Mouse (Mus musculus): ENCODE results near the gene Cacna2d2. TPM values are rescaled to one million over a fixed set of nuclear protein-coding genes. Genes with fewer than 3 reads are reported as not detected.

The Cacna2d2 gene
- polyA plus RNA-seq, 1 experiment from 2014 or later = 0.64 TPM

DNA sequence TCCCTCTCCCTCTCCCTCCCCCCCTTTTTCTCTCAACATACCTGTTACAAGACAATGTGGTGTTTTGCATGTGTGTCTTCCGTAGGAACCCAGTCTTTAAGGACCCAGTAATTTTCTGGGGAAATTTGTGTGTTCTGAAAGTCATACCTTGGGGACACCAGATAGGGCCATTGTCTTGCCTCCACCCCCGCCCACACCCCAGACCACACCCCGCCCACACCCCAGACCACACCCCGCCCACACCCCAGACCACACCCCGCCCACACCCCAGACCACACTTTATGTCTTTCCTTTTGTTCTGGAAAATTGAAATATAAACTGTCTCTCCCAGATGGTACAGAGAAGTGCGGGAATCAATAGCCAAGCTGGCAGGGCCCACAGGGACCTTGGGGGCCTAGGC is 91.2 kb downstream of the Cacna2d2 start:
- Histone ChIP-seq H3K4me1 (replicated peaks; ENCODE audit: insufficient read depth, low read length) (no peaks in the 10 kb centered on the region), H3K4me2 (ENCODE audit: low read length) (no peak overlapping the region), H3K4me3 (replicated peaks; ENCODE audit: low read depth, low read length) (no peak overlapping the region), H3K27me3 (ENCODE audit: insufficient read depth, low read length) (no peaks in the 10 kb centered on the region), H3K36me3 (ENCODE audit: insufficient read depth, low read length) (no peaks in the 10 kb centered on the region), H3K27ac (no peak overlapping the region), H3K9ac (ENCODE audit: low read depth, low read length) (no peak overlapping the region), H3K9me3 (replicated peaks; ENCODE audit: low read length) (no peaks in the 10 kb centered on the region)
- ATAC-seq (replicated peaks; ENCODE audit: low FRiP score, low read depth) (no peak), DNase-seq (ENCODE audit: low spot score) (no peak)
- 65% methylated on average over 6 of the region's 6 CpGs for WGBS
- no peak for TF ChIP-seq CTCF (IDR thresholded peaks at IDR 0.05; ENCODE audit: low read depth)

DNA sequence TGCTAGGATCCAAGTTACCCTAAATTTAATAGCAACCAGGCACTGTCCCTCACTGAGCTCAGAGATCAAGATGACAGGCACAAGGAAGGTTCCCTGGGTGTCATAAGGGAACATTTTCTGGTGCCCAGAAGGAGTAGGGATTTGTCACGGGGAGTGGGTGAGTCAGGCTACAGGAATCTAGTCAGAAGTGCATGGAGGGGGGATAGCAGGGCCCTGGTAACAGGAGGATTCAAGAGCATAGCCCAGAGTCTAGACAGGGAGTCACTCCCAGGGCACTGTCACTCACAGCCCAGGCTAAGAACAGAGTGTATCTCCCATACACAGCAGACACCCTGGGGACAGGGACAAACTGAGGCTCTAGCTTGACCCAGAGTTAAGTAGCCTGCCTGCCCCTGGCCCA is 94.1 kb downstream of the Cacna2d2 start:
- no peak overlapping the region for H3K27ac ChIP-seq
- no peak for TF ChIP-seq CTCF (IDR thresholded peaks at IDR 0.05; ENCODE audit: low read depth)
- WGBS = 35% methylated on average over 1 of the region's 1 CpGs
- no peak overlapping the region for H3K4me3 ChIP-seq (replicated peaks; ENCODE audit: low read depth, low read length)
- no peaks in the 10 kb centered on the region for H3K9me3 ChIP-seq (replicated peaks; ENCODE audit: low read length)
- H3K36me3 ChIP-seq (ENCODE audit: insufficient read depth, low read length) = no peaks in the 10 kb centered on the region
- H3K4me2 ChIP-seq (ENCODE audit: low read length) = no peak overlapping the region
- no peaks in the 10 kb centered on the region for H3K27me3 ChIP-seq (ENCODE audit: insufficient read depth, low read length)
- ATAC-seq (replicated peaks; ENCODE audit: low FRiP score, low read depth) = no peak
- no peaks in the 10 kb centered on the region for H3K4me1 ChIP-seq (replicated peaks; ENCODE audit: insufficient read depth, low read length)
- no peak overlapping the region for H3K9ac ChIP-seq (ENCODE audit: low read depth, low read length)
- DNase-seq (ENCODE audit: low spot score) = no peak

DNA sequence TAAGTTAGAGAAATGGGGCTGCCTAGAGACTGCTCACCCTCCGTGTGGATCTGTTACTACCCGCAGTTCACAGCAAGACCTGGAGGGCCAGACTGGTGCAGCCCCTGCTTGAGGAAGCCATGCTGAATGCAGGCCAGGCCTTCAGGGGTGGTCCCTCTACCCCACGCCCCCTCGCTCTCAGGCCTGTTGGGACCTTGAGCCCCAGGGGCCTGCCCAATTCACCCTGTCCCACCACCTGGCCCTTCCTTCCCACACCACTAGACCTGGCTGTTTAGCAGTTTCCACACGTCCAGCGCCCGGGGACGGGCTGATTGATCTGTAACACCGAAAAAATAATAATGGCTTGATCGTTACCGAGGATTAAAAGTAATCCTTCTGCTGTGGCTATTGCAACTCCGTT is 94.8 kb downstream of the Cacna2d2 start:
- no peak overlapping the region for H3K27ac ChIP-seq
- no peaks in the 10 kb centered on the region for H3K36me3 ChIP-seq (ENCODE audit: insufficient read depth, low read length)
- 74% methylated on average over 12 of the region's 12 CpGs for WGBS
- no peak for ATAC-seq (replicated peaks; ENCODE audit: low FRiP score, low read depth)
- no peak overlapping the region for H3K4me3 ChIP-seq (replicated peaks; ENCODE audit: low read depth, low read length)
- H3K4me1 ChIP-seq (replicated peaks; ENCODE audit: insufficient read depth, low read length) = no peaks in the 10 kb centered on the region
- H3K9me3 ChIP-seq (replicated peaks; ENCODE audit: low read length) = no peaks in the 10 kb centered on the region
- H3K27me3 ChIP-seq (ENCODE audit: insufficient read depth, low read length) = no peaks in the 10 kb centered on the region
- no peak overlapping the region for H3K9ac ChIP-seq (ENCODE audit: low read depth, low read length)
- H3K4me2 ChIP-seq (ENCODE audit: low read length) = no peak overlapping the region
- no peak for TF ChIP-seq CTCF (IDR thresholded peaks at IDR 0.05; ENCODE audit: low read depth)
- DNase-seq (ENCODE audit: low spot score) = no peak

DNA sequence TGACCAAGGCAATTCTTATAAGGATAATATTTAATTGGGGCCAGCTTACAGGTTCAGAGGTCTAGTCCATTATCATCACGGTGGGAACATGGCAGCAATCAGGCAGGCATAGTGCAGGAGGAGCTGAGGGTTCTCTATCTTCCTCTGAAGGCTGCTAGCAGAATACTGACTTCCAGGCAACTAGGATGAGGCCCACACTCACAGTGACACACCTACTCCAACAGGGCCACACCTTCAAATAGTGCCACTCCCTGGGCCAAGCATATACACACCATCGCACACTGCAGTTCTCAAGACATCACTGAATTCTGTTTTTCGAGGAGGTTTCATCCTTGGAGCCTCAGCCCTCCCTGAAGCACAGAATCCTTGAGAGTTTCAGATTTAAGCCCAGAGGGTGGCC is 96.9 kb downstream of the Cacna2d2 start:
- H3K27me3 ChIP-seq (ENCODE audit: insufficient read depth, low read length) = no peaks in the 10 kb centered on the region
- H3K4me2 ChIP-seq (ENCODE audit: low read length) = no peak overlapping the region
- no peaks in the 10 kb centered on the region for H3K9me3 ChIP-seq (replicated peaks; ENCODE audit: low read length)
- ATAC-seq (replicated peaks; ENCODE audit: low FRiP score, low read depth) = no peak
- TF ChIP-seq CTCF (IDR thresholded peaks at IDR 0.05; ENCODE audit: low read depth) = no peak
- H3K4me3 ChIP-seq (replicated peaks; ENCODE audit: low read depth, low read length) = no peak overlapping the region
- 77% methylated on average over 3 of the region's 3 CpGs for WGBS
- H3K36me3 ChIP-seq (ENCODE audit: insufficient read depth, low read length) = no peaks in the 10 kb centered on the region
- H3K27ac ChIP-seq = no peak overlapping the region
- no peak for DNase-seq (ENCODE audit: low spot score)
- no peaks in the 10 kb centered on the region for H3K4me1 ChIP-seq (replicated peaks; ENCODE audit: insufficient read depth, low read length)
- no peak overlapping the region for H3K9ac ChIP-seq (ENCODE audit: low read depth, low read length)

DNA sequence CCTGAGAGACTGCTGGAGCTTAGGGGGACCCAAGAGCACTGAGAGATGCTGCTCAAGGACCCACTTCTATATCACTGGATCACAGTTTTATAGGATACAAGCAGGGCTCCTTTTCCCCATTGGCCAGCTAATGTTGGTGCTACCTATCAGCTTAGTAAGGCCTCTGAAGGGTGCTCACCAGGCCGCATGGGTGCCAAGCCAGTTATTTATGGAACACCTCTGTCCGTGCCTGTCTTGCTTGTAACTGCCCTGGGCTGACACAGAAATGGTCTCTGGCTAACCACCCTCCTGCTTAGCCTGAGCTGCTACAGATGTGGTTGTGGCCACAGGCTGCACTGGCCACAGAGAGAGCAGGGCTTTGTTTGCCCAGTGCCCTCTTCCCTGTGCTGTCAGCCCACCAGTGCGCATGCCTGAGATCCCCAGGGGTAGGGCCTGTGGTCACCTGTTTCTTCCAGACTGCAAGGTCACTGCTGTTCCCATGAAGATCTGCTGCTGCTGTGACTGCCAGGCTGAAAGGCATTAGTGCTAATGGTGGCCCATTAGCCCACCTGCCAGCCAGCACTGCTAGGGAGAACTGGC is 101.4 kb downstream of the Cacna2d2 start:
- Histone ChIP-seq H3K27me3 (ENCODE audit: insufficient read depth, low read length) (no peaks in the 10 kb centered on the region), H3K36me3 (ENCODE audit: insufficient read depth, low read length) (no peaks in the 10 kb centered on the region)

DNA sequence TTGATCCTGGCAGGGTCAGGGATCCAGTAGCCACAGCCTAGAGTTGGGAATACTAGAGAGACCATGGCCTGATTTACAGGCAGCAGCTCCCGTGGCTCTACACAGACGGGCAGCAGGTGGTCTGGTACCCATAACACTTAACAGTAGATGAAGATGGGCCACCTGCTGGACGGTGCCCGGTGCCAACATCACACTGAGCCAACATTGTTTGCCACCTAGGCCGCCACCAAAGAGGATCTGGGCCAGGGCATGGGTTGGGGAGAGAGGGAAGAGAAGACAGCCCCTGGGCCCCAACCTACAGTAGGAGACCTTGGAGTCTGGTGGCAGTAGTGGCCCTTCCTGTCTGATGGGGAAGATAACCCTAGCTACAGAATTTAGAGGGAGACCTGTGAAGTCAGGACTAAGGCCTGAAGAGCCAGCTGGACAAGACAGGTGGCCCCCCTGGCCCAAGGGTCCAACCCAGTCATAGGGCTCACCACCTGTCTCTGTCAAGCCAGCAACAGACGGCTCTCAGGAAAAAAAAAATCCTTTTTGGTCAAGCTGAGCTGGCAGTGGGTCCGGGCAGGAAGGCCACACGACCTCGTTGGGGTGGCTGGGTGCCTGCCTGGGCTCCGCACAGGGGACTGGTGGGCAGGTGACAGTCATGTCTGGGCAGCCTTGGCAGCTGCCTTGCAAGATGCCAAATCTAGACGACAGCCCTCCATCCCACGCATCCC is 102.9 kb downstream of the Cacna2d2 start:
- H3K9me3 ChIP-seq (replicated peaks; ENCODE audit: low read length) = no peaks in the 10 kb centered on the region
- TF ChIP-seq CTCF (IDR thresholded peaks at IDR 0.05; ENCODE audit: low read depth) = no peak
- WGBS = 85% methylated on average over 12 of the region's 12 CpGs
- H3K4me2 ChIP-seq (ENCODE audit: low read length) = no peak overlapping the region
- H3K27me3 ChIP-seq (ENCODE audit: insufficient read depth, low read length) = no peaks in the 10 kb centered on the region
- no peak overlapping the region for H3K27ac ChIP-seq
- DNase-seq (ENCODE audit: low spot score) (no peak), ATAC-seq (replicated peaks; ENCODE audit: low FRiP score, low read depth) (no peak)
- H3K4me3 ChIP-seq (replicated peaks; ENCODE audit: low read depth, low read length) = no peak overlapping the region
- no peaks in the 10 kb centered on the region for H3K4me1 ChIP-seq (replicated peaks; ENCODE audit: insufficient read depth, low read length)
- no peaks in the 10 kb centered on the region for H3K36me3 ChIP-seq (ENCODE audit: insufficient read depth, low read length)
- H3K9ac ChIP-seq (ENCODE audit: low read depth, low read length) = no peak overlapping the region

More for the DNA sequence above, 101.4 kb downstream of the Cacna2d2 start:
- Histone ChIP-seq H3K4me3 (replicated peaks; ENCODE audit: low read depth, low read length) (no peak overlapping the region), H3K4me1 (replicated peaks; ENCODE audit: insufficient read depth, low read length) (no peaks in the 10 kb centered on the region), H3K4me2 (ENCODE audit: low read length) (no peak overlapping the region), H3K9ac (ENCODE audit: low read depth, low read length) (no peak overlapping the region), H3K9me3 (replicated peaks; ENCODE audit: low read length) (no peaks in the 10 kb centered on the region), H3K27ac (no peak overlapping the region)
- ATAC-seq (replicated peaks; ENCODE audit: low FRiP score, low read depth) (no peak), DNase-seq (ENCODE audit: low spot score) (no peak)
- WGBS = 78% methylated on average over 3 of the region's 3 CpGs
- no peak for TF ChIP-seq CTCF (IDR thresholded peaks at IDR 0.05; ENCODE audit: low read depth)

Measured in kidney, postnatal 0 days (tissue).